Mouse (Mus musculus) heart, postnatal 0 days (tissue): ENCODE data around the gene Lamp1.

ENCODE experiments used
- CTCF ChIP-seq: IDR thresholded peaks from 2 replicates; pipeline ENCODE4 v1.5.1; 2016; ENCODE audit warnings: antibody characterized with exemption, control low read depth, low read depth
- EP300 ChIP-seq: IDR thresholded peaks from 2 replicates; pipeline ENCODE4 v1.6.1; 2016; ENCODE audit warnings: antibody characterized with exemption, low read depth

DNA sequence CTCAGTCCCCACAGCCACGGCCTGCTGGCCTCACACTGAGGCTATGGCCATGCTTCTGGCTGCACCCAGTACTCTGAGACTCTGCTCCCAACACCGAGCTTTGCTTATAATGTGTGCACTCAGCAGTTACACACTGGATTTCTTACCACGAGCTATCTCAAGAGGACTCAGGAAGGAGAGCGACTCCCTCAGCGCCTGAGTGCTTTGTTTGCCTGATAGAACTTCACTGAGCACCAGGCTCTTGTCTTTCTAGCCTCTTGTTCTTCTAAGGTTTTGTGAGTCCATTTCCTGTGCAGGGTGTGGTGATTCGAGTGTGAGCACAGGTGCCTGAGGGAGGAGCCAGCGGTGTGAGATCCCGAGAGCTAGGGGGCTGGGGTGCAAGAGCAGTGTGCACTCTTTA lies 34.1 kb upstream of the Lamp1 start:
- TF ChIP-seq EP300 = no peak
- TF ChIP-seq CTCF = no peak
